Mouse (Mus musculus) gastrocnemius, adult 8-10 months (tissue): ENCODE data around the gene Prn. TPM values are rescaled to one million over a fixed set of nuclear protein-coding genes. Genes with fewer than 3 reads are reported as not detected.

Experiments
- DNase-seq, 2 experiments: peaks; one replicate each; pipeline ENCODE4 v3.0.0; 2022; ENCODE audit warnings: low spot score in 2 of 2
- total RNA-seq, 4 experiments: library from RNA; stranded (reverse); gene quantifications; 2 replicates each; pipeline ENCODE4 v1.2.4; 2022

Prn gene
- not detected for total RNA-seq

DNA sequence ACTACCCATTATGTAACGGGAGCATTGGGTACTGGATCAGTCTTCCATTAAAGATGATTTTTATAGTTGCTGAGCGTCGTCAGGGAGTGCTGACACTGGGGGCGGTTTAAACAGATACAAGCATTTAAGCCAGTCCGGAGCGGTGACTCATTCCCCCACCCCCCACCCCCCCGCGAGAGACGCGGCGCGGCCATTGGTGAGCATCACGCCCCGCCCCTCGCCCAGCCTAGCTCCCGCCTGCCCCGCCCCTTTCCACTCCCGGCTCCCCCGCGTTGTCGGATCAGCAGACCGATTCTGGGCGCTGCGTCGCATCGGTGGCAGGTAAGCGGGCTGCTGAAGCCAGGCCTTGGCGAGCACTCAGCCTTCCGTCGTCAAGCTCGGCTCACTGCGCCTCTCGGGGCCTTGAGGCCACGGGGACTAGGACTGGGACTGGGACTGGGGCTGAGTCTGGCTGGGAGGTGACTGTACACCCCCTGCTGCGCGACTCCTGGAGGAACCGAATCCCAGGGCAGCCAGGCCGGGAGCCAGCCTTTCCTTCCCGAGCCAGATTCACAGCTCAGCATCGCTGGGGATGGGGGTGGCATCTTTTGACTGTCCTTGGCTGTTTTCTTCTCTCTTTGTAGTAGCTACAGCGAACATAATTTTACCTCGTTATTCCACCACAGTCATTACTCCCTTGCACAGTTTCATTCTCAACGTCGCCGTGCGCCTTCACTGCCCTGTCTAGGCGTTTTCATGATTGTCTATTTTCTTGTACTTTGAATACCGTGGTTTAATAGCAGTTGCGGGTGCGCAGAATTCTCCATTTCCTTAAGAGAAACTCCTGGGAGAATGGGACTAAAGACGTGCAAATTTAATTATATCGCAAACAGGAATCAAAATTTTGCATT lies at the start of gene Prn, which contains the start of gene Prnp:
Gene Prn, plus strand, starts transcription at position 275 of the 890 bp plus-strand sequence.
Gene Prnp, plus strand, starts transcription at position 246 of the 890 bp plus-strand sequence.
- DNase-seq, result peak; percentile 78 to 89

DNA sequence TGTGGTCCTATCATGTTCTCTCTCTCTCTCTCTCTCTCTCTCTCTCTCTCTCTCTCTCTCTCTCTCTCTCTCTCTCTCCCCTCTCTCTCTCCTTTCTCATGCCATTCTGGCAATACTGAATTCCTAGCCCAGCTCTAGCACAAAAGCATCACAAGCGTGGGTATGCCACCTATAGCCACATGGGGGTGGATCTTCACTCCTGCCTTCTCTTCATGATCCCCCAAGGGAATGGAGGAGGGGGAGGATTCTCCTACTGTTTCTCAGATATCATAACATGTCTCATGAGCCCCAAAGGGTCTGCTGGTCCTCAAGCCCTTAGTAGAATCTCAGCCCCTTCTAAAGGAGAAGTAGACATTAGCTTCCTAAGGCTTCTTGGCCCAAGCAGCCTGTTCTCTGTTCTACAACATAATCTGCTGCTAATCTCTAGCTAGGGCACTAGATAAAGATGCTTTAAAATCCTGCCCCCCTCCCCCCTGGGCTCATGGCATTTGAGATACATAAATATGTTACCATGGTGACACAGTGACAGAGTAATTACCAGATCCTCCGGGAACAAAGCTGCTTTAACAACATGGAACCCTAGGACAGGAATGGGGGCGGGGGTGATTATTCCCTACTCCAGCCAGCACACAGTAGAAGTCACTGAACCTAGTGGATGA lies 47.0 kb upstream of the Prn start:
- no peak for DNase-seq

DNA sequence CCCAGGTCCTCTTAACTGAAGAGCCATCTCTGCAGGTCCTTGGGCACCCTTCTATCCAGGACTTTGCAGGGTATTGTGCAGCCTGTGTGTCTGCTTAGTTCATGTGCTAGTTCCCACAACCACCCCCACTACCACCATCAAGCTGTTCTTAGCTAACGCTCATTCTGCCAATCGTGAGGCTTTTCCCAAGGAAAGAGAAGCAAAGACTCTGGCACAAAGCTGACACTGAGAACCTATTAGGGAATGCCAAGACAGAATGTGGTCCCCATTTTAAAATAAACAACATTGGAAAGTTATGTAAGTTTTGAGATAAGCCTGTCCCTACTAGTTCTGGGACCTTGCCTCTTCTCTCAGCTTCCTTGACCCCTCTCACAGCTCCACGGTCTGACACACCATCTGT lies 46.3 kb upstream of the Prn start:
- no peak for DNase-seq

DNA sequence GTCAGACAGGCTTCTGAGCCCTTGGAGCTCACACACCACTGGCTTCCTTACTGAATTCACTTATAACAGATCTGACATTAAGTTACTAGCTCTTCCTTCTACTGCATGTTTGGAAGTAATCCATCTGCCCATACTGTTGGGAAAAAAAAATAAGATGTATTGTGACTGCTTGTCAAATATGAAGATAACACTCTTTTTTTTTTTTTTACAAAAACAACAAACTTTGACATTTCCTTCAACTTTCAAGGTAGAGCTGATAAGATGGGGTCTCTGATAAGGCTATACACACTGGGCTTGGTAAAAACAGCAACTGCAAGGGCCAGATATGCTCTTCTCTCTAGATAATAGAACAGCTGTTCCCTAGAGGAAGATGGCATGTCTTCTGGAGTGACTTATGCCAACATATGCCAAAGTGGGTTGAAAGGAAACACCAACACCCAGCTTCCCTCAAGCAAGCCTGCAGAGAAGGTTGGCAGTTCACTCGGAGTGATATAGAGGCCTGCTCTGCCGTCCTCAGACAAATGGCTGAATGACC lies 45.4 kb upstream of the Prn start:
- no peak for DNase-seq

- no peak for DNase-seq
Observed at GRCm38 (mm10) chr2:131866676-131867075, 43.1 kb upstream of the Prn start.

GRCm38 (mm10) chr2:131868983-131869382 lies 40.8 kb upstream of the Prn start:
- DNase-seq, result no peak

DNA sequence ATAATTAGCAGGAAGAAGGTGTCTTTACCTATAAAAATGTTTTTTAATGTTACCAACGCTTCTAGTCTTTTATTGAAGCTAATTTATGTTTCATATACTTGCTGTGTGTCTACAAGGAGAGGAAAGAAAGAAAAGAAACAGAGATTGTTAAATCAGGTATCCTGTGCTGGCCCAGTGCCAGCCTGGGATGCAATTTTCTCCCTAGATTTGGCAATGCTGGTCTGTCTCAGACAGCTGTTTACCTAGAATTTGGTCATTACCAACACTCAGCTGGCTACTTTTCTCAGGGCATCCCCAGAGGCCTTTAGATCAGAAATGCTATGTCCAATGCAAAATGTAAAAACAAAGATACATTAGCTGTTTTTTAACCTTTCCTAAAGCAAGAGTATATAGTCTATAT lies 36.4 kb upstream of the Prn start:
- no peak for DNase-seq

GRCm38 (mm10) chr2:131876551-131877265 lies 33.0 kb upstream of the Prn start:
- DNase-seq, result no peak

GRCm38 (mm10) chr2:131881766-131882165 lies 28.0 kb upstream of the Prn start:
- DNase-seq, result no peak

GRCm38 (mm10) chr2:131883136-131883535 lies 26.6 kb upstream of the Prn start:
- no peak for DNase-seq

DNA sequence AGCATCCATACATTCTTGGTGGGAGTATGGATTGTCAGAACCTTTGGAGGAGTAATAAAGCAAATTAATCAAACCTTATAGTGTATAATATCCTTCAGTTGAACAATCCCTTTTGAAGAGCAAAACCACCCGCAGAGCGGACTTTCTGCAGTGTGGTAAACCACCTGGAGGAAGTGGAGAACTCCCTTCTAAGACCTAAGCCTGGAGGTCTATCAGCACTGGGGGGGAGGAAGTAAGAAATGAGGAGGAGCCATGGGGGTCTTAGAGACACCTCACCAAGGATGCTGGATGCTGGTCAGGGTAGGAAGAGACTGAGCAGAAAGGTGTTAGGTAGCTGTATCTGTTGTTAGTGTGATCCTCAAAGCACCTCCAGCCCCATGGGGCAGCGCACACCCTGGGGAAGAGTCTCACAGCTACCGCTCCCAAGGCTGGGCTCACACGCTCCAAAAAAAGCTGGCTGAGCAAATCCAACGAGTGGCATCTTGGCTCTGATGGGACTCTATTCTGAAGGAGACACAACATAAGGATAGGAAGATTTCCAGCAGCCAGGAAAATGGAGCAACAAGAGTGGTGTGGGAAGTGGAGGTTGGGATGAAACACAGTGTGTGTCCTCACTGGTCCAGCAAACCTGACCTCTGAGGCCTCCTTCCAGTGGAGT lies 23.1 kb upstream of the Prn start:
- no peak for DNase-seq

DNA sequence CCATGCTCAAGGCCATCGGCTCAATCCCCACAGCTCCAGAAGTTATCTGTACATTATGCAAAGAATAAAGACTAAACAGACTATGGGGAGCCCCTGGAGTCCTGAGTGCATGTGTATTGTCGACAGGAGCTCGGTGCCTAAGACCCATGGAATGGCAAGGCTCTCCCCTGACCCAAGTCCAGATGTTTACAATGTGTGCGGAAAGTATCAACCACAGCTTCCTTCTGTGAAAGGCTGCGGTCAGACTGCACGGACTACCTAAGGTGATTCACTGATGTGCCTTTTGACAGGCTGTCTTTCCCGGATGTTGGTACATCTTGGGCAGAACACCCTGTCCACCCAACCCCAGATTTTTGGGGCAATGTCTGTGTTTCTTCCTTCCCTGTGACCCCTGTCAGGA lies 21.5 kb upstream of the Prn start:
- no peak for DNase-seq

DNA sequence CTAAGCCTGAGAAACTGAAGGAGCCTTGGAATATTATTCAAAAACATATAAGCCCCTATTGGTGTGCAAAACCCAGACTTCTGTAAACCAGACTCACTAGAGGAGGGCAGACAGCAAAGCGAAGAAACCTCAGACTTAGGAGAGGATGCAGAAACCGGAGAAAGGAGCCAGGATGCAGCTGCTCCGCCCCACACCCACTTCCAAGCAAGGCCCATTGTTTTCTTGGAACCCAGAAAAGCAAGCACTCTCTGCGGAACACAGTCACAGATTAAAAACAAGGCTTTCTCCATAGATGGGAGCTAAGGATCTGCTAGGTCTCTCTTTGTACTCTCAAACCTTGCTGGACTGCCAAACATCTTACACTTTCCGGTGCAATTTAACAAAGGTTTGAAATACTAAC lies 17.2 kb upstream of the Prn start:
- DNase-seq, result no peak

- DNase-seq, result no peak
Observed at GRCm38 (mm10) chr2:131895106-131895505, 14.7 kb upstream of the Prn start.

DNA sequence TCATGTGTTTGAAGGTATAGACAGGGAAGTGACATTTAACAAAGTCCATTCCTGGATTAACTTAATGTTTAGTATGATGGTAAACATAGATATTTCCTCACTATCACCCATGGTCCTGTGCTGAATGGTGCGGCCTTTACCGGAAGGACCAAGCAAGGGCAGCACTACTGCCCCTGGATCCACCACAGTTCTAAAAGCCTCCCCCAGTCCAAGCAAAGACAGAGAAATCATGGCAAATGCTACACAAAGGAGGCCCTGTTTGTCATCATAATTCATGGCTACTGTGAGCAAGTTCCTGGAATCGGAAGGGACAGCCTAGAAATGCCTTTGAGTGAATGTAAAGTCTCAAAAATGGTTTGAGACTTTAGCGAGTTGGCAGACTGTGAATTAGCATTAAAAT lies 13.7 kb upstream of the Prn start:
- DNase-seq, result no peak

GRCm38 (mm10) chr2:131897336-131898109 lies 12.2 kb upstream of the Prn start:
- DNase-seq, result no peak

DNA sequence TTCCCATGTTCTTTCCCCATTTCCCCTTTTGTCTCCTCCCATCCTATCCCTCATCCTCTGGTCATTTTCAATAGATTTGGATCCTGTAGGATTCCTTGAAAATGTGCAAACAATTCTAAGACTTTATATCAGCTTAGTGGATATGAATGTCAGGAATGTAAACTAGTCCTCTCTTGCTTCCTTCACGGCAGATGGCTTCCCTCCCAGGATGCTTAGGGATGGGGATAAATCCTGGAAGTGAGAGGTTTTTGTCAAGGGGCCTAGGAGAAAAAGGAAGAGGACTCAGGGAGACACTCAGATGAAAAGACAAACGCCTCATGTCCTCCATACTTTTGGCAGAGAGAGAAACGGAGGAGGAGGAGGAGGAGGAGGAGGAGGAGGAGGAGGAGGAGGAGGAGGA lies 7.3 kb upstream of the Prn start:
- DNase-seq, result no peak

- DNase-seq, result peak; percentile 59 to 66
Observed at GRCm38 (mm10) chr2:131902867-131903266, 6.9 kb upstream of the Prn start.

GRCm38 (mm10) chr2:131905025-131905424 lies 4.7 kb upstream of the Prn start:
- DNase-seq, result no peak

GRCm38 (mm10) chr2:131905776-131906175 lies 4.0 kb upstream of the Prn start:
- DNase-seq, result no peak

GRCm38 (mm10) chr2:131906266-131906665 lies 3.5 kb upstream of the Prn start:
- no peak for DNase-seq
